Mouse (Mus musculus): ENCODE measurements around the gene Ces2b.
"Not testable (repeated sequence)": the region's sequence is repeated elsewhere in the genome, so short reads cannot be mapped to it uniquely, and the experiment has no call there.

The Ces2b gene

GRCm38 (mm10) chr8:104831440-104831839 is at the start of gene Ces2b:
TSS of gene Ces2b (plus strand) at chr8:104831572.
- DNase-seq: peak; percentile 6

GRCm38 (mm10) chr8:104787049-104787448 is 44.3 kb upstream of the Ces2b start:
- DNase-seq: no peak

- no peak for DNase-seq
These were observed 42.4 kb upstream of the Ces2b start for GRCm38 (mm10) chr8:104788929-104789328.

- peak in 1 of 2 experiments; percentile 11 for DNase-seq
These were observed 41.3 kb upstream of the Ces2b start for GRCm38 (mm10) chr8:104789886-104790680.

- no peak for DNase-seq
These were observed 32.0 kb upstream of the Ces2b start for GRCm38 (mm10) chr8:104799385-104799784.

- no peak for DNase-seq
These were observed 25.2 kb upstream of the Ces2b start for GRCm38 (mm10) chr8:104806127-104806526.

- no peak for DNase-seq
These were observed 22.6 kb upstream of the Ces2b start for GRCm38 (mm10) chr8:104808542-104809413.

GRCm38 (mm10) chr8:104809436-104809835 is 21.9 kb upstream of the Ces2b start:
- DNase-seq: no peak

GRCm38 (mm10) chr8:104826912-104827311 is 4.5 kb upstream of the Ces2b start:
- peak; percentile 5 to 8 for DNase-seq

- no peak for DNase-seq
These were observed 3.2 kb upstream of the Ces2b start for GRCm38 (mm10) chr8:104828221-104828620.

- no peak for DNase-seq
These were observed 10.1 kb downstream of the Ces2b start for GRCm38 (mm10) chr8:104841360-104842078.

GRCm38 (mm10) chr8:104846831-104847230 is 15.5 kb downstream of the Ces2b start, which contains the start of gene Ces2c:
TSS of gene Ces2c (plus strand) at chr8:104847068.
- DNase-seq: peak in 1 of 2 experiments; percentile 9

- no peak for DNase-seq
These were observed 16.5 kb downstream of the Ces2b start for GRCm38 (mm10) chr8:104847741-104848462.

GRCm38 (mm10) chr8:104866844-104867531 is 35.6 kb downstream of the Ces2b start:
- DNase-seq: not testable (repeated sequence)

GRCm38 (mm10) chr8:104868876-104869275 is 37.5 kb downstream of the Ces2b start:
- not testable (repeated sequence) for DNase-seq

GRCm38 (mm10) chr8:104886223-104886926 is 55.0 kb downstream of the Ces2b start:
- not testable (repeated sequence) for DNase-seq

Data from lung, adult 18-20 months (tissue).